Mouse (Mus musculus) heart, adult 2 months (tissue): Measurements from ENCODE around the gene Cfap45. TPM values are rescaled to one million over a fixed set of nuclear protein-coding genes. Genes with fewer than 3 reads are reported as not detected.

Experiments used
- DNase-seq, 2 experiments: peaks; one replicate each; pipeline ENCODE4 v3.0.0; 2021
- H3K27ac ChIP-seq: fragments of 200-600 bp; 2 replicates; pipeline ENCODE4 v1.8.1; 2022
- H3K27me3 ChIP-seq: fragments of 200-500 bp; 2 replicates; pipeline ENCODE4 v1.6.1; 2012; ENCODE audit warnings: mild to moderate bottlenecking, low read length, inconsistent platforms, mixed read lengths; ENCODE audit not compliant: control insufficient read depth, insufficient read depth
- H3K36me3 ChIP-seq: fragments of 200-500 bp; 2 replicates; pipeline ENCODE4 v1.6.1; 2012; ENCODE audit warnings: low read length, inconsistent platforms; ENCODE audit not compliant: control insufficient read depth, insufficient read depth
- H3K4me1 ChIP-seq: fragments of 200-500 bp; 2 replicates; pipeline ENCODE4 v1.6.1; 2011; ENCODE audit warnings: low read length; ENCODE audit not compliant: control insufficient read depth, insufficient read depth
- H3K4me3 ChIP-seq: fragments of 200-600 bp; 2 replicates; pipeline ENCODE4 v1.8.1; 2022
- H3K79me2 ChIP-seq: fragments of 200-500 bp; replicated peaks from 2 replicates; pipeline ENCODE4 v1.6.1; 2012; ENCODE audit warnings: mild to moderate bottlenecking, inconsistent platforms, low read length, moderate library complexity, mixed read lengths; ENCODE audit not compliant: control insufficient read depth, insufficient read depth
- H3K9ac ChIP-seq: fragments of 200-500 bp; 2 replicates; pipeline ENCODE4 v1.6.1; 2012; ENCODE audit warnings: low read depth, mild to moderate bottlenecking, control low read depth, inconsistent platforms, low read length, mixed read lengths
- CTCF ChIP-seq: fragments of 200-600 bp; IDR thresholded peaks from 2 replicates; pipeline ENCODE4 v1.8.1; 2022; ENCODE audit warnings: antibody characterized with exemption, mild to moderate bottlenecking, moderate library complexity
- EP300 ChIP-seq: fragments of 200-500 bp; IDR thresholded peaks from 2 replicates; pipeline ENCODE4 v1.6.1; 2011; ENCODE audit warnings: low read depth, low read length, control low read depth; ENCODE audit not compliant: insufficient read depth
- POLR2A ChIP-seq: fragments of 200-500 bp; IDR thresholded peaks from 2 replicates; pipeline ENCODE4 v1.6.1; 2011; ENCODE audit warnings: mild to moderate bottlenecking, low read depth, low read length, control low read depth; ENCODE audit not compliant: insufficient read depth
- WGBS: fragments of 180-500 bp; shearing (Covaris S2); methylation state at CpG from one replicate; pipeline ENCODE4 v1.1.7; 2018; 5-methylcytosine and 5-hydroxymethylcytosine counted together
- intact Hi-C: fragments of 180-260 bp; cut with DNase I; formaldehyde crosslinking; loops from one replicate; pipeline ENCODE4 v1.15.1; 2025
- polyA plus RNA-seq: library from polyadenylated mRNA; depleted of rRNA; stranded (reverse); fragments of >200 nt; gene quantifications from 2 replicates; pipeline ENCODE4 v1.2.3, GENCODE M21; 2012
- total RNA-seq, 2 experiments: library from RNA; stranded (reverse); gene quantifications; 2 replicates each; pipeline ENCODE4 v1.2.3; 2021

Gene Cfap45
- total and polyA plus RNA-seq, 3 experiments, result 0.39 to 0.53 (median 0.52) TPM

DNA sequence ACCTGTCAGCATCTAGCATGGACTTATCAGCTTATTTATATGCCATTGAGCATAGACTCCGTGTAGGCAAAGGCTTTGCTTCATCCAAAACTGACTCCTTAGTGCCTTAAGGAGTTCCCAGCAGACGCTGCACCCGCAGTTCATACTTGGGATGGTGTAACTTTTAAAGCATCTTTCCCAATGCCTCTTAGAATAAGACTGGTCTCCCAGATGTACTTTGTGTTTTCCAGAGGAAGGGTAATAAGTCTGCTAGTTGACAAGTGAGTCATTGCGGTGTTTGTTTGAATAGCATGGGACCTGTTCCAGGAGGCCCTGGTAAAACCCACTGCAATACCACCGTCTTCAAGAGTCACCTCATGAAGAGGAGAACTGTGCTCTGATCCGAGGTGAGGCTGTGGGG, 59.5 kb downstream of the Cfap45 start:
- TF ChIP-seq POLR2A (no peak), CTCF (no peak), EP300 (no peak)
- 75% methylated on average over 6 of the region's 6 CpGs for WGBS

DNA sequence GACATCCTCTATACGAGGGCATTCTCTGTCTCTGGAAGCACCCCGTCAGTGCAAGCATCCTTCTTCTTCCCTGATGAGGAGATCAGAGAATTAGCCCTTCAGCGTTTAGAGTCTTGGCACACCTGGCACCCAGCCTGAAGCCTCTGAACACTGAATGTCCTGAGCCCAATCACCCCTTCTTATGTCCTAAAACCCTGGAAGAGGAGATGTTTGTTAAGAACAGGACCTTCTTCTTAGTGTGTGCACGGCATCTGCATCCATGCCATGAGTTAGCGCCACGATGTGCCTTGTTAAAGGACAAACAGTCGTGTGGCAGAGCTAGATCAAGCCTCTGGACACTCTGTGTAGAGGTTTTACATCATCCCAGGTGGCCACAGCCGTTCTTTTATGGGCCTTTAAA, 61.8 kb downstream of the Cfap45 start:
- intact Hi-C loops, result no loop called here
- no peak for DNase-seq
- Histone ChIP-seq H3K27ac (no peak overlapping the region), H3K27me3 (no peaks in the 10 kb centered on the region), H3K79me2 (no peaks in the 10 kb centered on the region), H3K4me1 (peaks cover 1% of the 10 kb centered on the region; the same call in 1 of the 2 replicates), H3K9ac (no peak overlapping the region), H3K36me3 (no peaks in the 10 kb centered on the region), H3K4me3 (no peak overlapping the region)
- 85% methylated on average over 8 of the region's 8 CpGs for WGBS
- no peak for TF ChIP-seq CTCF
- TF ChIP-seq POLR2A, result no peak
- TF ChIP-seq EP300, result no peak

More for the DNA sequence above, 59.5 kb downstream of the Cfap45 start:
- no peak overlapping the region for H3K27ac ChIP-seq
- H3K9ac ChIP-seq, result no peak overlapping the region
- H3K27me3 ChIP-seq, result no peaks in the 10 kb centered on the region
- H3K4me3 ChIP-seq, result no peak overlapping the region
- no peaks in the 10 kb centered on the region for H3K36me3 ChIP-seq
- DNase-seq, result no peak
- H3K4me1 ChIP-seq, result no peaks in the 10 kb centered on the region
- no peaks in the 10 kb centered on the region for H3K79me2 ChIP-seq
- intact Hi-C loops, result no loop called here

DNA sequence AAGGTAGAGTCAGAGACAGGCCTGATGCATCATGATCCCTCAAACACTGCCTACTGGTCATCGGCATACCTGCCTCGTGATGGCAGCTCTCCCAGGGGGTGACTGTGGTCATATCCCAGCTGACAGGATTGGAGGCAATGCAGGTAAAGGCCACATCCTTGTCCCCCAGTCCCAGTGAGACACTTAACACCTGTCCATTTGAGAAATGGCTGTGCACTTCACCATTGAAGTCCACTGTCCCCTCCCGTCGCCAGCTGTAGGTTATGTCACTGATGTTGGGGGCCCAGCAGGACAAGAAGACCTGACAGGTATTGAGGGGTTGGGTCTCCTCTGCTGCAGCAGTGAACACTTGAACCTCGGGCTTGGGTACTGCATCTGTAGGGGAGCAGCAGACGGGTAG, 63.7 kb downstream of the Cfap45 start:
- Histone ChIP-seq H3K27me3 (no peaks in the 10 kb centered on the region), H3K36me3 (no peaks in the 10 kb centered on the region), H3K4me1 (peaks cover 1% of the 10 kb centered on the region; the same call in 1 of the 2 replicates), H3K79me2 (no peaks in the 10 kb centered on the region), H3K27ac (no peak overlapping the region), H3K9ac (no peak overlapping the region), H3K4me3 (no peak overlapping the region)
- TF ChIP-seq POLR2A (no peak), EP300 (no peak), CTCF (no peak)
- 89% methylated on average over 6 of the region's 6 CpGs for WGBS
- intact Hi-C loops, result no loop called here
- no peak for DNase-seq

DNA sequence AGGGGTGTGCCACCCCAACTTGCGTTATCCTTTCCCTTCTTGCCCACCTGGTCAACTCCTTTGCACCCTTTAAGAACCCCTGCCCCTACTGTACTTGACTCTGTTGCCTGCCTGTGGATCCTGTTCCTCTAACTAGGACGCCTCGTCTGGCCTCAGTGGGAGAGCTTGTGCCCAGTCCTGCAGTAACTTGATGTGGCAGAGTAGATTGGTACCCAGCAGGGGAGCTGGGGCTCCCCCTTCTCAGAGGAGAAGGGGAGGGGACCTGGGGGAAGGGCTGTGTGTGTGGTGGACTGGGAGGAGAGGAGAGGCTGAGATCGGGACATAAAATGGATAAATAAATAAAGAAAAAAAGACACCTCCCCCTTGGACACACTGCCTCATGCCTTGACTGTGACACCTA, 64.4 kb downstream of the Cfap45 start:
- Histone ChIP-seq H3K36me3 (no peaks in the 10 kb centered on the region), H3K27me3 (no peaks in the 10 kb centered on the region), H3K4me3 (no peak overlapping the region), H3K4me1 (peaks cover 1% of the 10 kb centered on the region; the same call in 1 of the 2 replicates), H3K79me2 (no peaks in the 10 kb centered on the region), H3K9ac (no peak overlapping the region), H3K27ac (no peak overlapping the region)
- WGBS, result 53% methylated on average over 4 of the region's 4 CpGs
- intact Hi-C loops, result no loop called here
- TF ChIP-seq POLR2A (no peak), EP300 (no peak), CTCF (no peak)
- DNase-seq, result no peak

DNA sequence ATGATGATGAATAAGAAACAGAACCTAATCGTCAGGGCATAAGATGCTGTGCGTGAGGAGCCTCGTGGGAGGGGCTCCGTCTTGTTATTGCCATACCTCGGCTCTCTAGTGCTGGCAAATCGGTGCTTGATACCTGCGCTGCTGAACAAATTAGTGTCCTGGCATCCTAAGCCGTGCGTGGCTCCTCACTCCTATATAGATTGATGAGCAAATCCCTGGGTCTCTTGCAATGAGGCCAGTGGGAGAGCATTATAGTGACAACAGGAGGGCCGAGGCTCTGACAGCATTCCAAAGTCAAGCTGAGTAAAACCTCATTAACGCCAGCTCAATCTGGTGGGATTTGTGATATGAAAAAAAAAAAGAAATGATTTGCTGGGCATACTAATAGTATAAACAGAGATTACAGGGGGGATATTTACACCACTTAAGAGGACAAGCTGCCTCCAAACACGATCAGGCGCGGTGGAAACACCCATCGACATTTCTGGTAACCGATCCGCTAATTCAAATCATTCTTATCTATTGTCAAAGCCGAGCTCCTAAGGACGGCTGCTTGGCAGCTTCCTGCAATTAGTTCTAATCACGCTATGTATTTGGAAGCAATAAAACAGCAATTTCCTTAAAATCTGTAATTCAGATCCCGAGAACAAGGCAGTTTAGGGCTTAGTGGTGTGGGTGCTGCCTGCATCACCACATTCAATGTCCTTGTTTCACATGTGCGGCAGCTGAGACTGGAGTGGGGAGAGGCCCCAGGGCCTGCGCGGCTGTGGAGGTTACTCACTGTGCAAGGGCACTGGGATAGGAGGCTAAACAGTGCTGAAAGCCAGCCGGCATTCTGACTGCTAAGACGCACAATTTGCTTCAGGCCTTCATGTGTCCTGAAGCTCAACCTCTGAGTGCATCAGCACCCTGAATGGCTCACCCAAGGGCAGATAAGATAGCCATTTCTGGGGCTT, 65.3 kb downstream of the Cfap45 start:
- no peaks in the 10 kb centered on the region for H3K36me3 ChIP-seq
- H3K27me3 ChIP-seq, result no peaks in the 10 kb centered on the region
- WGBS, result 35% methylated on average over 26 of the region's 26 CpGs
- H3K27ac ChIP-seq, result no peak overlapping the region
- H3K4me3 ChIP-seq, result no peak overlapping the region
- no peak for DNase-seq
- H3K9ac ChIP-seq, result no peak overlapping the region
- H3K4me1 ChIP-seq, result peaks cover 5% of the 10 kb centered on the region
- TF ChIP-seq EP300 (no peak), CTCF (no peak), POLR2A (no peak)
- H3K79me2 ChIP-seq, result no peaks in the 10 kb centered on the region
- intact Hi-C loops, result no loop called here

DNA sequence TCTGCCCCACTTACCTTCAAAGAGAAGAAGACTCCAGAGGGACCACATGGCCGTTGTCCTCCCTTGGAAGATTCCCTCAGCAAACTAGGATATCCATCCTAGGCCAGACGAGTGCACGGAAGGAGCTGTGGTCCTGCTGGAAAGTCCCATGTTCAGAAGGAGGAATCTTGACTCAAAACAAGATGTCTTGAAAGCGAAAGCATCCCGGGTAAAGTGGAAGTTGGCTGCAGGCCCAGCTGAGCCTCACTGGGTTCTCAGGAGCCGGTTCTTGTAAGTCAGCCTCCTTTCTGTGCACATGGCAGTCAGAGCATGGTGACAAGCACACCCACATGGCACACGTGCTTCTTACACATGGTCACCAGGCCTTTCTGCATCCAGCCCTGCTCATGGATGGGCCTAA, 69.8 kb downstream of the Cfap45 start, which contains the start of gene Slamf8:
Slamf8 (minus strand) TSS at position 184 of the 400 bp plus-strand sequence.
- TF ChIP-seq EP300 (no peak), POLR2A (no peak), CTCF (no peak)
- no peaks in the 10 kb centered on the region for H3K36me3 ChIP-seq
- H3K9ac ChIP-seq, result no peak within 1 kb of the TSS
- H3K79me2 ChIP-seq, result no peaks in the 10 kb centered on the region
- peaks cover 5% of the 10 kb centered on the region for H3K4me1 ChIP-seq
- no peak within 1 kb of the TSS for H3K4me3 ChIP-seq
- 31% methylated on average over 7 of the region's 7 CpGs for WGBS
- intact Hi-C loops, result no loop called here
- peak; percentile 60 to 64 for DNase-seq
- H3K27ac ChIP-seq, result no peak within 1 kb of the TSS
- no peaks in the 10 kb centered on the region for H3K27me3 ChIP-seq
